Mouse (Mus musculus): ENCODE data around the gene Inhba.

DNA sequence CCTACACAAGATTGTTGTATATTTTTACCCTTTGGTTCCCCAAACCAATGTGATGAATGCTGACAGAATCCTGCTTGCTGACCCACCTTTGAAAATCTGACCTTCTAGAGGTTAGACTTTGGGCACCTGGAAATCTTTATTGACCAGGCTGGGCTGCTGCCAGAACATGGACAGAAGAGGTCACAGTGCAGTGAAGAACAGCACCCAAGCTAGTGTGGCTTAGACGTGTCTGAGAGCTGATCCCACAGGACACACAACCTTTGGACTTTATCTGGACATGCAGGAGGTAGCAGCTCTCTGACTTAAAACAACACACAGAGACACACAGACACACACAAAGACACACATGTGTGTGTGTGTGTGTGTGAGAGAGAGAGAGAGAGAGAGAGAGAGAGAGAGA, 3.3 kb upstream of the Inhba start:
- TF ChIP-seq POLR2A (IDR thresholded peaks at IDR 0.05; ENCODE audit: low read depth, low read length) (no peak), CTCF (IDR thresholded peaks at IDR 0.05; ENCODE audit: extremely low read depth, insufficient read length, insufficient replicate concordance, low read depth, low read length) (no peak)
